Mouse (Mus musculus) olfactory bulb, adult 2 months (tissue): ENCODE results near the gene Kctd18.

Source experiments
- CTCF ChIP-seq: fragments of 200-500 bp; IDR thresholded peaks from 2 replicates; pipeline ENCODE4 v1.5.1; 2012; ENCODE audit warnings: low read depth, mild to moderate bottlenecking, low read length, moderate library complexity; ENCODE audit not compliant: insufficient read depth
- POLR2A ChIP-seq: fragments of 200-500 bp; IDR thresholded peaks from 2 replicates; pipeline ENCODE4 v1.6.1; 2012; ENCODE audit warnings: mild to moderate bottlenecking, low read depth, low read length, moderate library complexity; ENCODE audit not compliant: insufficient read depth

GRCm38 (mm10) chr1:57989052-57989600 lies 29.6 kb downstream of the Kctd18 start:
- TF ChIP-seq POLR2A: no peak
- TF ChIP-seq CTCF: no peak
